Mouse (Mus musculus): ENCODE results near the gene Fam185a. TPM values are rescaled to one million over a fixed set of nuclear protein-coding genes. Genes with fewer than 3 reads are reported as not detected.

Gene Fam185a
- polyA plus RNA-seq, 2 experiments from 2014 or later: 2.2 to 2.7 TPM

GRCm38 (mm10) chr5:21496321-21496720 is 71.6 kb downstream of the Fam185a start:
- no peak for ATAC-seq

- no peak for ATAC-seq
Measured at GRCm38 (mm10) chr5:21496881-21497280, 72.1 kb downstream of the Fam185a start.

- ATAC-seq: no peak
Measured at GRCm38 (mm10) chr5:21498490-21498889, 73.7 kb downstream of the Fam185a start.

- no peak for ATAC-seq
Measured at GRCm38 (mm10) chr5:21498925-21499324, 74.2 kb downstream of the Fam185a start.

GRCm38 (mm10) chr5:21500133-21500532 is 75.4 kb downstream of the Fam185a start:
- no peak for ATAC-seq

- no peak for ATAC-seq
Measured at GRCm38 (mm10) chr5:21500941-21501340, 76.2 kb downstream of the Fam185a start.

GRCm38 (mm10) chr5:21502936-21503610 is 78.3 kb downstream of the Fam185a start:
- ATAC-seq: no peak

GRCm38 (mm10) chr5:21505159-21505558 is 80.4 kb downstream of the Fam185a start:
- no peak for ATAC-seq

- no peak for ATAC-seq
Measured at GRCm38 (mm10) chr5:21506887-21507286, 82.1 kb downstream of the Fam185a start.

- ATAC-seq: no peak
Measured at GRCm38 (mm10) chr5:21509801-21510200, 85.0 kb downstream of the Fam185a start.

GRCm38 (mm10) chr5:21513363-21513762 is 88.6 kb downstream of the Fam185a start:
- ATAC-seq: no peak

- ATAC-seq: peak; percentile 47
Measured at GRCm38 (mm10) chr5:21517562-21517961, 92.8 kb downstream of the Fam185a start.

- ATAC-seq: no peak
Measured at GRCm38 (mm10) chr5:21518207-21518606, 93.4 kb downstream of the Fam185a start.

GRCm38 (mm10) chr5:21519166-21519565 is 94.4 kb downstream of the Fam185a start:
- ATAC-seq: no peak

GRCm38 (mm10) chr5:21526835-21527485 is 102.2 kb downstream of the Fam185a start:
- ATAC-seq: no peak

- ATAC-seq: no peak
Measured at GRCm38 (mm10) chr5:21527488-21527911, 102.7 kb downstream of the Fam185a start.

- no peak for ATAC-seq
Measured at GRCm38 (mm10) chr5:21528068-21528842, 103.5 kb downstream of the Fam185a start.

GRCm38 (mm10) chr5:21529110-21529720 is 104.5 kb downstream of the Fam185a start:
- no peak for ATAC-seq

Other genes with a start within 250 kb of the Fam185a start
- 10 to 100 TPM; 36.4 to 48.7 TPM for gene Gsap, start 238.7 kb upstream of the Fam185a start, polyA plus RNA-seq (2017; shearing (Covaris generic))
- gene Fgl2, start 52.3 kb upstream of the Fam185a start, polyA plus RNA-seq (2017; shearing (Covaris generic)): 10 to 100 TPM; 20.6 to 22.3 TPM
- gene Ccdc146, start 281 bp upstream of the Fam185a start, polyA plus RNA-seq (2017; shearing (Covaris generic)): under 1 TPM; 0.29 to 0.74 TPM
- gene Lrrc17, start 118.6 kb downstream of the Fam185a start, polyA plus RNA-seq (2017; shearing (Covaris generic)): not detected
- not detected for gene Fbxl13, start 220.7 kb downstream of the Fam185a start, polyA plus RNA-seq (2017; shearing (Covaris generic))
- gene Armc10, start 220.9 kb downstream of the Fam185a start, polyA plus RNA-seq (2017; shearing (Covaris generic)): 10 to 100 TPM; 35.9 to 38.0 TPM